Mouse (Mus musculus): ENCODE measurements around the gene Tmem131. TPM values are rescaled to one million over a fixed set of nuclear protein-coding genes. Genes with fewer than 3 reads are reported as not detected.

Tmem131 gene
- polyA plus RNA-seq, 1 experiment from 2014 or later, result 22.1 TPM

DNA sequence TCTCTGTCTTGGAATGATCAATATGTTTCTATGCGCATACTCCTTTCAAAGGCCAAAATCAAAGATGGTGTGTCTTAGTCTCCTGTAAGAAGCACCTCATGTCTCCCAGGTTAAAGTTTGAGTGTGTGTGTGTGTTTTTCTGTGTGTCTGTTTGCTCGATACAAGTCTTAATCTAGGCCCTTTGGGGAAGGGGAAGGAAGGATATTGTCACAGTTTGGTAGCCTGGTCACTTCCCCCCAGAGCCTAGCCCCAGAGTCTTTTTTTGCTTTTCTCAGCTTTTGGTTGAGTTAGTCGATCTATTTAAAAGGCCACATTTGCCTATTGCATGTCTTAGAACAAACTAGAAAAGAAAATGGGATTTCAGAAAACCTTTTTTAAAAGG lies 3.1 kb downstream of the Tmem131 start:
- H3K4me1 ChIP-seq (ENCODE audit: control insufficient read depth, insufficient read depth, low read length), result peaks cover 20% of the 10 kb centered on the region
- peak overlapping the region; percentile 46 for H3K4me2 ChIP-seq (ENCODE audit: low read depth, low read length)
- H3K27me3 ChIP-seq (ENCODE audit: control insufficient read depth, insufficient read depth, low read length), result no peaks in the 10 kb centered on the region
- H3K9me3 ChIP-seq (ENCODE audit: control insufficient read depth, low read length), result no peaks in the 10 kb centered on the region
- peak overlapping the region; percentile 97 for H3K4me3 ChIP-seq (ENCODE audit: low read depth, low read length)
- no peak for ATAC-seq (ENCODE audit: low read depth)
- WGBS, result 58% methylated on average over 3 of the region's 3 CpGs
- H3K27ac ChIP-seq (ENCODE audit: low read depth, low read length), result peak overlapping the region; percentile 95
- no peaks in the 10 kb centered on the region for H3K36me3 ChIP-seq (ENCODE audit: control insufficient read depth, insufficient read depth, low read length)
- peak overlapping the region; percentile 98; the same call in 1 of the 2 replicates for H3K9ac ChIP-seq (replicated peaks; ENCODE audit: low read depth, low read length)

DNA sequence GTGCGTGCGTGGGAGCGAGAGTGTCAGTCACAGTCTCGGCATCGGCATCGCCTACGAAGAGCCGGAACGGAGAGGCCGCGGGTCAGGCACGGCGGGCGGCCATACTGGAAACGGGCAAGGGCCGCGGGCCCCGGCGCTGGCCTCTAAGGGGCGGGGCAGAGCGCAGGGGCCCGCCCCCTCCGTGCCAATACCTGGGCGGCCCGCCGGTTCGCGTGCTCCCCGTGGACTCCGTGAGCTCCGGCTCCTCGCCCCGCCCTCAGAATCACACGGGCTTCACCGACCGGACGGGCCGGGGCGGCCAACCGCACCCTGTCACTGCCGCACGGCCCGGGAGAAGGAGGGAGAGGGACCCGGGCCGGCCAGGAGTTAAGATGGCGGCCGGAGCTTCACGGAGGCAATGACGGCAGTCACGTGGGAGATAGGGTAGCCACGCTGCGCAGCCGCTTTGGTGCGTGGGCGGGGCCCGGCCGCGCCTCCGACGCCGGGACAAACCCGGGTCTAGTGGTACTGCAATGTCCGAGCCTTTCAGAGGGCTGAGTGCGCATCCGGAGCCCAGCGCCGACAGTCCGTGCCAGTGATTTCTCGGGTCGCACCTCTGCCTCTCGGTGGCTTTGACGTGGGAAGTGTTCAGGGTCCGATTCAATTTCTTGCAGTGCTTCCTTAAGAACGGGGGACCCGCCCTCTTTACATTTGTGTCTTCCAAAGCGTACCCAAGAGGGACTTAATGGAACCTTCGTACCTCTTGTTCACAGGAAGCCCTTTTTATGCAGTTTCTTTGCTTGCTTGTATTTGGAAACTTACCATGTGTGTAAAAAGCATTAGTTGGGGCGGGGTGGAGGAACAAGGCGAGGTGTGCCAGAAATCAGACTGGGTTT lies 3.7 kb downstream of the Tmem131 start:
- Histone ChIP-seq H3K4me1 (ENCODE audit: control insufficient read depth, insufficient read depth, low read length) (peaks cover 25% of the 10 kb centered on the region), H3K27ac (ENCODE audit: low read depth, low read length) (peak overlapping the region; percentile 95), H3K9ac (replicated peaks; ENCODE audit: low read depth, low read length) (peak overlapping the region; percentile 98), H3K36me3 (ENCODE audit: control insufficient read depth, insufficient read depth, low read length) (no peaks in the 10 kb centered on the region), H3K4me3 (ENCODE audit: low read depth, low read length) (peak overlapping the region; percentile 97), H3K27me3 (ENCODE audit: control insufficient read depth, insufficient read depth, low read length) (no peaks in the 10 kb centered on the region), H3K9me3 (ENCODE audit: control insufficient read depth, low read length) (no peaks in the 10 kb centered on the region), H3K4me2 (ENCODE audit: low read depth, low read length) (peak overlapping the region; percentile 82)
- under 1% methylated on average over 76 of the region's 79 CpGs for WGBS
- ATAC-seq (ENCODE audit: low read depth), result peak; percentile 98

DNA sequence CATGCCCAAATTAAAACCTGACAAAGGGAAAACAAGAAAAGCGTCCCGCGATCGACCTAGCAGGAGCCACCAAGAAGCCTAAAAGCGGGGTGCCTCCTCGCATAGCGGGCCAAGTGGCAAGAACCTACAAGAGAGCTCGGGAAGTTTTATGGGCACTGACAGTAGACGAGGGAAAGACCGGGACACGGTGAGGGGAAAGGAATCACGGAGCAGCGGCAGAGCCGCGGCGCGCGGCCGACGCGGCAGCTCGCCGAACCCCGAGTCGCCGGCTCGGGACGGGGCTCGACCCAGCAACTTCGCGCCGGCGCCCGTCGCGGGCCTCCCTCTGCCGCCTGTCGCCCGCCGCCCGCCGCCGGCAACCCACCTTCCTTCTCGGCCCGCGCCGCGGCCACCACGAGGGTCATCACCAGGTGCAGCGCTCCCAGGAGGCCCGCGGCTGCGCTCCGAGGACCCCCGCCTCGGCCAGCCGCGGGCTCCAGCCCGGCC lies 4.6 kb downstream of the Tmem131 start:
- no peak; the same call in none of the 2 replicates for ATAC-seq (ENCODE audit: low read depth)
- no peaks in the 10 kb centered on the region for H3K36me3 ChIP-seq (ENCODE audit: control insufficient read depth, insufficient read depth, low read length)
- H3K27ac ChIP-seq (ENCODE audit: low read depth, low read length), result peak overlapping the region; percentile 95
- H3K4me1 ChIP-seq (ENCODE audit: control insufficient read depth, insufficient read depth, low read length), result peaks cover 26% of the 10 kb centered on the region
- H3K9ac ChIP-seq (replicated peaks; ENCODE audit: low read depth, low read length), result peak overlapping the region; percentile 98
- peak overlapping the region; percentile 97 for H3K4me3 ChIP-seq (ENCODE audit: low read depth, low read length)
- H3K4me2 ChIP-seq (ENCODE audit: low read depth, low read length), result peak overlapping the region; percentile 82
- under 1% methylated on average over 57 of the region's 59 CpGs for WGBS
- H3K9me3 ChIP-seq (ENCODE audit: control insufficient read depth, low read length), result no peaks in the 10 kb centered on the region
- no peaks in the 10 kb centered on the region for H3K27me3 ChIP-seq (ENCODE audit: control insufficient read depth, insufficient read depth, low read length)

DNA sequence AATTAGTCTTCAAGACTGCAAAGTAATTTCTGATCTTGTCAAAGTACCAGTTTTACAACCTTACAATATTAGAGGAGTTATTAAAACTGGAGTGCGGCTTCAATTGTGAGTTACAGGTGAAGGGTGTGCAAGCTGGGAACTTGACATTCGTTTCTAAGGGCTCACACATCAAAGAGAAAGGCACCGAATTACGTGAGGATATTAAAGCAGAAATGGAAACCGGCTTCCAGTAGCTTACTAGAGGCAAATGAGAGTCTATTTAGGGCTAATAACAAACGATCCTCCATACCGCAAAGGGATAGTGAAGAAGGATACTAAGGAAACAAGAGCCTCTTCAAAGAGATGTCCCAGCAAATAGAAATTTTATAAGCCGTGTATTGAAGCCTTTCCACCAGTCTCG lies 5.1 kb downstream of the Tmem131 start:
- peak overlapping the region; percentile 98 for H3K9ac ChIP-seq (replicated peaks; ENCODE audit: low read depth, low read length)
- ATAC-seq (ENCODE audit: low read depth), result no peak
- H3K36me3 ChIP-seq (ENCODE audit: control insufficient read depth, insufficient read depth, low read length), result no peaks in the 10 kb centered on the region
- no peaks in the 10 kb centered on the region for H3K9me3 ChIP-seq (ENCODE audit: control insufficient read depth, low read length)
- WGBS, result 3% methylated on average over 9 of the region's 9 CpGs
- H3K4me1 ChIP-seq (ENCODE audit: control insufficient read depth, insufficient read depth, low read length), result peaks cover 26% of the 10 kb centered on the region
- H3K27me3 ChIP-seq (ENCODE audit: control insufficient read depth, insufficient read depth, low read length), result no peaks in the 10 kb centered on the region
- H3K27ac ChIP-seq (ENCODE audit: low read depth, low read length), result no peak overlapping the region
- H3K4me3 ChIP-seq (ENCODE audit: low read depth, low read length), result peak overlapping the region; percentile 97
- H3K4me2 ChIP-seq (ENCODE audit: low read depth, low read length), result peak overlapping the region; percentile 82

DNA sequence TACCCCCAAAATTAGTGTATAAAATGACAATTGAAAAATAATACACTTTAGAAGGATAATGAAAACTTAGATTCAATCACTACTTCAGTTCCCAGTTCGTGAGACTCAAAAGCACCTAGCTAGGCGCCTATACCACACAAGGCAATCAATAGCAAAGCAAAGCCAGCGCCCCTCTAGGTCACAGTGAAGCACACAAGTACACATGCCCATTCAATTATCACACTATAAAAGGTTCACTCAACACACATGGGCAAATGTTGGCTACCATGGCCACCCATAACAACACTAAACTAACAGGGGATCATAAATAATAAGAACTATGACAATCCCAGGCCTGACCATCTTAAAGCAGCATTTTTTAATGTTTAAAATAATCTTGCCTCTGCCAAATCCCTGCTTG lies 5.8 kb downstream of the Tmem131 start:
- H3K9ac ChIP-seq (replicated peaks; ENCODE audit: low read depth, low read length), result no peak overlapping the region
- H3K36me3 ChIP-seq (ENCODE audit: control insufficient read depth, insufficient read depth, low read length), result no peaks in the 10 kb centered on the region
- H3K27me3 ChIP-seq (ENCODE audit: control insufficient read depth, insufficient read depth, low read length), result no peaks in the 10 kb centered on the region
- H3K4me3 ChIP-seq (ENCODE audit: low read depth, low read length), result peak overlapping the region; percentile 97
- H3K4me2 ChIP-seq (ENCODE audit: low read depth, low read length), result peak overlapping the region; percentile 82
- WGBS, result 27% methylated on average over 3 of the region's 3 CpGs
- H3K9me3 ChIP-seq (ENCODE audit: control insufficient read depth, low read length), result no peaks in the 10 kb centered on the region
- peaks cover 26% of the 10 kb centered on the region for H3K4me1 ChIP-seq (ENCODE audit: control insufficient read depth, insufficient read depth, low read length)
- H3K27ac ChIP-seq (ENCODE audit: low read depth, low read length), result no peak overlapping the region
- no peak for ATAC-seq (ENCODE audit: low read depth)

DNA sequence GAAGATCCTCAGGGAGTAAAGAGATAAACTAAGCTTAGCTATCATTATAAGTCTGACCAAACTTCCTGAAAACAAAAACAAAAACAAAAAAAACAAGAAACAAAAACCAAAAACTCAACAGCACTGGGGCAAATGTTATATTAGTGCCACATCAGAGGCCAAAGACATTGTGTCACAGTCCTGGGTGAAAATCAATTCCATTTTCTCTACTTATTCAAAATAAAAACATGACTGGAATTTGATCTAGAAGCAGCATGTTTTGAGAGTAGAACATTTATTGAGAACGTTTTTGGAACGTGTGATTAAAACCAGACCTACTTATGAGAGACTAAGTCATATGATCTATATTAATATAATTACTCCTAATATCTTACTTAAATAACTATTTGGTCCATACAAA lies 6.5 kb downstream of the Tmem131 start:
- no peaks in the 10 kb centered on the region for H3K36me3 ChIP-seq (ENCODE audit: control insufficient read depth, insufficient read depth, low read length)
- H3K27me3 ChIP-seq (ENCODE audit: control insufficient read depth, insufficient read depth, low read length), result no peaks in the 10 kb centered on the region
- no peaks in the 10 kb centered on the region for H3K9me3 ChIP-seq (ENCODE audit: control insufficient read depth, low read length)
- 92% methylated on average over 2 of the region's 2 CpGs for WGBS
- H3K4me3 ChIP-seq (ENCODE audit: low read depth, low read length), result no peak overlapping the region
- H3K4me2 ChIP-seq (ENCODE audit: low read depth, low read length), result peak overlapping the region; percentile 82
- peaks cover 26% of the 10 kb centered on the region for H3K4me1 ChIP-seq (ENCODE audit: control insufficient read depth, insufficient read depth, low read length)
- ATAC-seq (ENCODE audit: low read depth), result no peak
- H3K9ac ChIP-seq (replicated peaks; ENCODE audit: low read depth, low read length), result no peak overlapping the region
- no peak overlapping the region for H3K27ac ChIP-seq (ENCODE audit: low read depth, low read length)

DNA sequence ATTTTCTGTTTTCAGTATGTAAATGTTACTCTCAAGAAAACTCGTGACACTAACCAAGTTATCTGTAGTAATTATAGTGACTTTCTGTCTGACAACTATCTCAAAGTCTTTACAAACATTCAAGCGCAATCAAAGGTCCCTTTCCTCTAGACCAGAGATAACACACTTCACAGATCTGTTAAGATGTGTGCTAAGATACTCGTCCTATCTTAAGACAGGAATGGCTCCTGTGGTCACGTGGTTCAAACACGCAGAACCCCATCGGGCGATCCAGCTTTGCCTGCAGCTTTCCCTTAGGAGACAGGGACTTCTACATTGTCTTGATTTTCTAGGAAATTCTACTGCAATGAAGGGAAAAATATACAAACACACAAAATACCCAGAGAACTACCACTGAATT lies 6.9 kb downstream of the Tmem131 start:
- ATAC-seq (ENCODE audit: low read depth), result no peak
- Histone ChIP-seq H3K9me3 (ENCODE audit: control insufficient read depth, low read length) (no peaks in the 10 kb centered on the region), H3K36me3 (ENCODE audit: control insufficient read depth, insufficient read depth, low read length) (no peaks in the 10 kb centered on the region), H3K4me3 (ENCODE audit: low read depth, low read length) (no peak overlapping the region), H3K9ac (replicated peaks; ENCODE audit: low read depth, low read length) (no peak overlapping the region), H3K27ac (ENCODE audit: low read depth, low read length) (no peak overlapping the region), H3K27me3 (ENCODE audit: control insufficient read depth, insufficient read depth, low read length) (no peaks in the 10 kb centered on the region), H3K4me2 (ENCODE audit: low read depth, low read length) (no peak overlapping the region), H3K4me1 (ENCODE audit: control insufficient read depth, insufficient read depth, low read length) (peaks cover 26% of the 10 kb centered on the region)
- 88% methylated on average over 7 of the region's 7 CpGs for WGBS

DNA sequence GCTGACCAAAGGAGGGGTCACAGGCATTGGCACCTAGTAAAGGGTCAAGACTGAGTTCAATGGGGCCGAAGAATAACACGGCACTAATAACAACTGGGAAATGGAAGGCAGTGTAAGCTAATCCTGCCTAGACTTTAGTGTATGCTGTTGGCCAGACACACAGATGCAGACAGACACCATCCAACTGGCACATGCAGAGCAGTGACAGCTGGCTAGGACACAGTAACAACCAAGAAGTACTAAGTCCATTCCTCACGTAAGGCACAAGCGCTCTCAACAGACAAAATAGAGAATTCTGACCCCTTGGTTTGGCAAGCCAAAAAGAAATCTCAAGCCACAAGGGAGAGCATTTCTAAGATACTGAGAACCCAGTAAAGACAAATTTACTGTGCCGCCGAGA lies 8.7 kb downstream of the Tmem131 start:
- no peak overlapping the region for H3K9ac ChIP-seq (replicated peaks; ENCODE audit: low read depth, low read length)
- no peak overlapping the region for H3K4me3 ChIP-seq (ENCODE audit: low read depth, low read length)
- no peaks in the 10 kb centered on the region for H3K27me3 ChIP-seq (ENCODE audit: control insufficient read depth, insufficient read depth, low read length)
- H3K27ac ChIP-seq (ENCODE audit: low read depth, low read length), result no peak overlapping the region
- H3K4me1 ChIP-seq (ENCODE audit: control insufficient read depth, insufficient read depth, low read length), result peaks cover 24% of the 10 kb centered on the region
- no peak for ATAC-seq (ENCODE audit: low read depth)
- 62% methylated on average over 6 of the region's 6 CpGs for WGBS
- H3K4me2 ChIP-seq (ENCODE audit: low read depth, low read length), result no peak overlapping the region
- H3K9me3 ChIP-seq (ENCODE audit: control insufficient read depth, low read length), result no peaks in the 10 kb centered on the region
- H3K36me3 ChIP-seq (ENCODE audit: control insufficient read depth, insufficient read depth, low read length), result no peaks in the 10 kb centered on the region

DNA sequence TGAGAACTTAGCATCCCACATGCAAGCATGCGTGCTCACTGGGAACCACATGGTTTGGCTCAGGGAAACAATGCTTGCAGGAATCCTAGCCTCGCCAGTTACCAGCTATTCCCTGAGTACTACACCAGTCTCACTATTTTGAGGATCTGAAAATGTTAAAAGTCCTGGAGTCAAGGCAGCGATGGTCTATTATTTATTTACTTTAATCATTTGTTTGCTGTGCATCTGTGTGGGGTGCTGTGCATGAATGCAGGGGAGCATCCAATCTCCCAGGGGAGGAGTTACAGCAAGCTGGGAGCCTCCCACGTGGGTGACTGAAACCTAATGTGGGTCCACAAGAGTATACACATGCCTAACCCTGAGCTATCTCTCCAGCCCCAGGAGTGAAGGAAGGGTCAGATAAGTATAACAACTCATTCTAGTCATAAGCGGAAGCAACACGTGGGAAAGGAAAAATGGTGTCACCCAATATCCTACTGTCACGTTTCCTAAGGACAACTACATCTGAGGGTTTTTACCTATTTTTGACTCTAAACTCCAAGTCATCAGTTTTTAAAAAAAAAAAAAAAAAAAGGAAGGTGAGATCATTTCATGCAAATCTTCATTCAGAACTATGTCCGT lies 9.4 kb downstream of the Tmem131 start:
- H3K27me3 ChIP-seq (ENCODE audit: control insufficient read depth, insufficient read depth, low read length), result no peaks in the 10 kb centered on the region
- no peak for ATAC-seq (ENCODE audit: low read depth)
- H3K4me3 ChIP-seq (ENCODE audit: low read depth, low read length), result no peak overlapping the region
- H3K36me3 ChIP-seq (ENCODE audit: control insufficient read depth, insufficient read depth, low read length), result no peaks in the 10 kb centered on the region
- no peak overlapping the region for H3K9ac ChIP-seq (replicated peaks; ENCODE audit: low read depth, low read length)
- no peaks in the 10 kb centered on the region for H3K9me3 ChIP-seq (ENCODE audit: control insufficient read depth, low read length)
- H3K27ac ChIP-seq (ENCODE audit: low read depth, low read length), result no peak overlapping the region
- peaks cover 24% of the 10 kb centered on the region for H3K4me1 ChIP-seq (ENCODE audit: control insufficient read depth, insufficient read depth, low read length)
- H3K4me2 ChIP-seq (ENCODE audit: low read depth, low read length), result no peak overlapping the region
- 78% methylated on average over 8 of the region's 8 CpGs for WGBS

All from neural tube, embryonic 14.5 days (tissue).